Mouse (Mus musculus): ENCODE measurements around the gene Klhl3.

Klhl3 gene

DNA sequence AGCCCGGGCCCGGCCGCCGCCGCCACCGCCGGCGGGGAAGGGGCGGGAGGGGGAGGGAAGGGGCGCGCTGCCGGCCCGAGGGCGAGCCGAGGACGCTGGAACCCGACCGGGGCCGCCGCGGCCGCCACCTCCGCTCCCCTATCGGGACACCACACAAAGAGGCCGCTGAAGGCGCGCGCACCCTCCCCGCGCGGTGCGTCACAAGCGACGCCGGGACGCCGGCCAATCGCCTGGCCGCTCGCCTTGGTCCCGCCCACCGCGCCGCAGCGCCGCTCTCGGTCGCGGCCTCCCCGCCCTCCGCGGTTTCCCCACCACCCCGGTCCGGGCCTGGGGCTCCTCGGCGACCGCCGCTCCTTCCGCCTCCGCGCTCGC is 15.0 kb upstream of the Klhl3 start, which contains the start of gene Hnrnpa0:
Gene Hnrnpa0, minus strand, starts transcription at position 161 of the 372 bp plus-strand sequence.
- TF ChIP-seq NANOG (IDR thresholded peaks at IDR 0.05; ENCODE audit: borderline replicate concordance, low read length), result no peak
- TF ChIP-seq POU5F1 (IDR thresholded peaks at IDR 0.05; ENCODE audit: borderline replicate concordance, low read length), result no peak
- TF ChIP-seq CTCF (conservative IDR thresholded peaks at IDR 0.05; ENCODE audit: low read length), result no peak
- no peaks in the 10 kb centered on the region for H3K9me3 ChIP-seq (ENCODE audit: low read length)
- peak within 1 kb of the TSS; percentile 91 for H3K4me3 ChIP-seq (replicated peaks; ENCODE audit: low read length)
- peaks cover 47% of the 10 kb centered on the region for H3K4me1 ChIP-seq (replicated peaks; ENCODE audit: low read depth, low read length)
- no peaks in the 10 kb centered on the region for H3K27me3 ChIP-seq (ENCODE audit: insufficient read depth, low read length)
- peaks cover 23% of the 10 kb centered on the region for H3K36me3 ChIP-seq (ENCODE audit: insufficient read depth, low read length)

DNA sequence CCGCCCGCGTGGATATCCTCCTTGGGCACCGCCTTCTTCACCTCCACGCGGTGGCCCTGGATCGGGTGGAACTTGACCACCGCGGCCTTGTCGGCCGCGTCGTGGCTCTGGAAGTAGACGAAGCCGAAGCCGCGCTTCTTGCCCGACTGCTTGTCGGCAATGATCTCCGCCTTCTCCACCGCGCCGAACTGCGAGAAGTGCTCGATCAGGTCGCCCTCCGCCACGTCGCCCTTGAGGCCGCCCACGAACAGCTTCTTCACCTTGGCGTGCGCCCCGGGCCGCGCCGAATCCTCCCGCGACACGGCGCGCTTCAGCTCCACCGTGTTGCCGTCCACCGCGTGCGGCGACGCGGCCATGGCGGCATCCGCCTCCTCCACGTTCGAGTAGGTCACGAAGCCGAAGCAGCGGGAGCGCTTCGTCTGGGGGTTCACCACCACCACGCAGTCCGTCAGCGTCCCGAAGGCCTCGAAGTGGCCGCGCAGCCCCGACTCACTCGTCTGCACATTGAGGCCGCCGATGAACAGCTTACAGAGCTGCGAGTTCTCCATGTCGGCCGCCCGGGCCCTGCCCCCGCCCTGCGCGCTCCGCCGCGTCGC is 14.5 kb upstream of the Klhl3 start:
- no peaks in the 10 kb centered on the region for H3K27me3 ChIP-seq (ENCODE audit: insufficient read depth, low read length)
- H3K4me3 ChIP-seq (replicated peaks; ENCODE audit: low read length), result peak overlapping the region; percentile 91
- H3K4me1 ChIP-seq (replicated peaks; ENCODE audit: low read depth, low read length), result peaks cover 47% of the 10 kb centered on the region
- no peak for TF ChIP-seq NANOG (IDR thresholded peaks at IDR 0.05; ENCODE audit: borderline replicate concordance, low read length)
- no peak for TF ChIP-seq POU5F1 (IDR thresholded peaks at IDR 0.05; ENCODE audit: borderline replicate concordance, low read length)
- no peak for TF ChIP-seq CTCF (conservative IDR thresholded peaks at IDR 0.05; ENCODE audit: low read length)
- H3K9me3 ChIP-seq (ENCODE audit: low read length), result no peaks in the 10 kb centered on the region
- peaks cover 23% of the 10 kb centered on the region for H3K36me3 ChIP-seq (ENCODE audit: insufficient read depth, low read length)

DNA sequence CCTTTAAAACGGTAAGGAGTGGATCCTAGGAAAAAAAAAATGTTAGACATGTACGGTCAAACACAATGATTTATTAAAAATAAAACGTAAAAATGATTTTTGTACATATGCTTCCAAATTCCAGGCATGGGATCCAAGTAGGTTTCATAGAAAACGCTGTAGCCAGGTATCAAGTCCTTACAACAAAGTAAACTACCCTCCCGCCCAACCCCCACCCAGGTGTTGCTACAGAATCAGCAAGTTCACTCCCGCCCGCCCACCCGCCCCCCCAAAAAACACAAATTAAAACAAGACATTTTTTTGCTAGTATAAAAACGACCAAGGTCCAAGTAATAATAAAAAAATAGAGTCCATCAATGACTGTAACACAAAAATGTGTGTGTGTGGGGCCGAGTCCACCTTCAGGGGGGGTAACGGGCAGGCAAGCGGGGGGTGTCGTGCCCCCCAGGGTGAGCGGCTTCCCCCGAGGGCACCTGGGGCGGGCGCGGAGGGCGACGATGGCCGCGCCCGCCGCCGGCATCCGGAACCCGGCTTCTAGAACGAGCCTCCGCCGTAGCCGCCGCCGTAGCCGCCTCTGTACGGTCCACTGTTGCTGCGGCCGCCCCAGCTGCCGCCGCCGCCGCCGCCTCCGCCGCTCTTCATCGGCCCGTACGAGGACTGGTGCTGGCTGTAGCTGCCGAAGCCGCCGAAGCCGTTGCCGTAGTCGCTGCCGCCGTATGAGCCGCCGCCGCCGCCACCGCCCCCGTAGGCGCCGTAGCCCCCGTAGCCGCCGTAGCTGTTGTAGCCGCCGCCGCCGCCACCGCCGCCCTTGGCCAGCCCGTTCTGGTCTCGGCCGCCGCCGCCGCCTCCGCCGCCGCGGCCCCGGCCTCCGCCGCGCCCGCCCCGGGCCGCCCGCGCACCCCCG is 13.7 kb upstream of the Klhl3 start:
- peaks cover 47% of the 10 kb centered on the region for H3K4me1 ChIP-seq (replicated peaks; ENCODE audit: low read depth, low read length)
- H3K9me3 ChIP-seq (ENCODE audit: low read length), result no peaks in the 10 kb centered on the region
- no peak for TF ChIP-seq CTCF (conservative IDR thresholded peaks at IDR 0.05; ENCODE audit: low read length)
- TF ChIP-seq NANOG (IDR thresholded peaks at IDR 0.05; ENCODE audit: borderline replicate concordance, low read length), result no peak
- no peak for TF ChIP-seq POU5F1 (IDR thresholded peaks at IDR 0.05; ENCODE audit: borderline replicate concordance, low read length)
- no peaks in the 10 kb centered on the region for H3K27me3 ChIP-seq (ENCODE audit: insufficient read depth, low read length)
- H3K36me3 ChIP-seq (ENCODE audit: insufficient read depth, low read length), result peaks cover 23% of the 10 kb centered on the region
- peak overlapping the region; percentile 91 for H3K4me3 ChIP-seq (replicated peaks; ENCODE audit: low read length)

DNA sequence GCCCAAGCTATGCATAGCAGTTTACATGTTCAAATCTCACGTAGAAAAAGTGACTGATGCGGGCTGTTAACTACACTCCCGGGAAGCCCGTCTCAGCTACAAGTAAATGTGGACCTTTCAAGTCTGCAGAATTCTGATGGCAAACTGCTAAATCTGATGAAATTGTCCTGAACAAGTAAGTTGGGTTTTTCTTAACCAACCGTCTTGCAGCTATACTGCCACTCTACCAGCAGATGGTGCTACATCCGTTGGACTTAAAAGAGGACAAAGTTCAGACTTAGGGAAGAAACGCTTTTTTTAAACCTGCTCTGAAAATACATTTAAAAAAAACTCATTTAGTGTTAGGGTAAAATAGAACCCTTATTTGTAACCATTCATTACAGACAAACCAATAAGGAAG is 12.7 kb upstream of the Klhl3 start:
- H3K9me3 ChIP-seq (ENCODE audit: low read length), result no peaks in the 10 kb centered on the region
- no peak for TF ChIP-seq POU5F1 (IDR thresholded peaks at IDR 0.05; ENCODE audit: borderline replicate concordance, low read length)
- peak; percentile 90 for TF ChIP-seq CTCF (conservative IDR thresholded peaks at IDR 0.05; ENCODE audit: low read length)
- peaks cover 23% of the 10 kb centered on the region for H3K36me3 ChIP-seq (ENCODE audit: insufficient read depth, low read length)
- peak overlapping the region; percentile 67 for H3K4me3 ChIP-seq (replicated peaks; ENCODE audit: low read length)
- no peaks in the 10 kb centered on the region for H3K27me3 ChIP-seq (ENCODE audit: insufficient read depth, low read length)
- H3K4me1 ChIP-seq (replicated peaks; ENCODE audit: low read depth, low read length), result peaks cover 38% of the 10 kb centered on the region

DNA sequence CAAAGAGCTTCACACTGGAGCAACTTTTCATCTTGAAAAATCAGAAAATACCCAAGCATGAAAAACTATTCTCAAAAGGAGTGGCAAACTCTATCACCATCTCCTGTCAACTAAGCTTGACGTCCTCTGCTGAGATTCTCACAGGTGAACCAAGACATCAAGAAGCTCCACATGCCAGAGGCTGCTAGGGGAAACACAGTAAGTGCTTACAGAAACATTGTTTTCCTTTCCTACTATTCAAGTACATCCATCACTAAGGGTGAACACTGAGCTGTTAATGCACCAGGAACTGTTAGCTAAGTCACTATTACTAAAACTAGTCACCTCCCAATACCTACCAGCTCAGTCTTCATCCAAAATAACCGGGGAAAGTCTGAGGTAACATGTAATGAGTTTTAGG is 11.6 kb upstream of the Klhl3 start:
- H3K4me3 ChIP-seq (replicated peaks; ENCODE audit: low read length), result no peak overlapping the region
- TF ChIP-seq CTCF (conservative IDR thresholded peaks at IDR 0.05; ENCODE audit: low read length), result no peak
- TF ChIP-seq POU5F1 (IDR thresholded peaks at IDR 0.05; ENCODE audit: borderline replicate concordance, low read length), result no peak
- TF ChIP-seq NANOG (IDR thresholded peaks at IDR 0.05; ENCODE audit: borderline replicate concordance, low read length), result no peak
- H3K27me3 ChIP-seq (ENCODE audit: insufficient read depth, low read length), result no peaks in the 10 kb centered on the region
- no peaks in the 10 kb centered on the region for H3K9me3 ChIP-seq (ENCODE audit: low read length)
- peaks cover 23% of the 10 kb centered on the region for H3K36me3 ChIP-seq (ENCODE audit: insufficient read depth, low read length)
- peaks cover 29% of the 10 kb centered on the region for H3K4me1 ChIP-seq (replicated peaks; ENCODE audit: low read depth, low read length)

DNA sequence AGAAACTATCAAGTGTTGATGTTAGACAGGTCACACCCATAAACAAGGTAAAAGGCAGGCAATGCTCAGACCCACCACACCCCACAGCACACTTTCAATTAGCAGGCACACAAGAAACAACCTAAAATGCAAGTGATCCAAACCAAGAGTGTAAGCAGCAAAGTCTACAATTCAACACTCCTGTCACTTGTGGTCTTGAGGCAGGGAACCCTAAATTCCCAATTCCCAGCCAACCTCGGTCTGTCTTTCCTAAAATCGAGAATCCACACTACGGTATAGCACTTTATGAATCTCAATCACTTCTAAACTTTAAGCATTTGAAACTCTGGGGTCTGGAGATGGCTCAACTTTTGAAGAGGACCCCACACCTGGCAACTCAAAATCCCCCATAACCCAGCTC is 10.9 kb upstream of the Klhl3 start:
- Histone ChIP-seq H3K9me3 (ENCODE audit: low read length) (no peaks in the 10 kb centered on the region), H3K36me3 (ENCODE audit: insufficient read depth, low read length) (peaks cover 23% of the 10 kb centered on the region), H3K27me3 (ENCODE audit: insufficient read depth, low read length) (no peaks in the 10 kb centered on the region), H3K4me1 (replicated peaks; ENCODE audit: low read depth, low read length) (peaks cover 23% of the 10 kb centered on the region), H3K4me3 (replicated peaks; ENCODE audit: low read length) (no peak overlapping the region)
- TF ChIP-seq CTCF (conservative IDR thresholded peaks at IDR 0.05; ENCODE audit: low read length) (no peak), NANOG (IDR thresholded peaks at IDR 0.05; ENCODE audit: borderline replicate concordance, low read length) (no peak), POU5F1 (IDR thresholded peaks at IDR 0.05; ENCODE audit: borderline replicate concordance, low read length) (no peak)

DNA sequence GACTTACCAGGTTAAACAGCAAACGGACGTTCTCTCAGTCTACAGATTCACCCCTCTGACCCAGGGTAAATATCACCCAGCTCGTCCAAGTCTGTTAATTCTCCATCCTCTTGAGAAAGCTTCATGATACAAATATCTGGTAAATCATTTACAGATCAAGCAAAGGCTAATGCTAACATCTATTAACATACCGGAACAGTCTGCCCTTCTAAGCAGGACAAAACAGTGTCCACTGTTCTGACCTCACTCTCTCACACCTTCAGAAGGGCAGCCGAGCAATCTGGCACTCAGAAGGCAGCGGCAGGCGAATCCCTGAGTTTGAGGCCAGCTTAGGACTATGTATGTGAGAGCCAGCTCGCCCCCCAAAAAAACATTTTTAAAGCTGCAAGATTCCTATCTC is 10.0 kb upstream of the Klhl3 start:
- Histone ChIP-seq H3K9me3 (ENCODE audit: low read length) (no peaks in the 10 kb centered on the region), H3K4me3 (replicated peaks; ENCODE audit: low read length) (no peak overlapping the region), H3K36me3 (ENCODE audit: insufficient read depth, low read length) (peaks cover 23% of the 10 kb centered on the region), H3K27me3 (ENCODE audit: insufficient read depth, low read length) (no peaks in the 10 kb centered on the region), H3K4me1 (replicated peaks; ENCODE audit: low read depth, low read length) (peaks cover 23% of the 10 kb centered on the region)
- TF ChIP-seq CTCF (conservative IDR thresholded peaks at IDR 0.05; ENCODE audit: low read length) (no peak), NANOG (IDR thresholded peaks at IDR 0.05; ENCODE audit: borderline replicate concordance, low read length) (no peak), POU5F1 (IDR thresholded peaks at IDR 0.05; ENCODE audit: borderline replicate concordance, low read length) (no peak)

DNA sequence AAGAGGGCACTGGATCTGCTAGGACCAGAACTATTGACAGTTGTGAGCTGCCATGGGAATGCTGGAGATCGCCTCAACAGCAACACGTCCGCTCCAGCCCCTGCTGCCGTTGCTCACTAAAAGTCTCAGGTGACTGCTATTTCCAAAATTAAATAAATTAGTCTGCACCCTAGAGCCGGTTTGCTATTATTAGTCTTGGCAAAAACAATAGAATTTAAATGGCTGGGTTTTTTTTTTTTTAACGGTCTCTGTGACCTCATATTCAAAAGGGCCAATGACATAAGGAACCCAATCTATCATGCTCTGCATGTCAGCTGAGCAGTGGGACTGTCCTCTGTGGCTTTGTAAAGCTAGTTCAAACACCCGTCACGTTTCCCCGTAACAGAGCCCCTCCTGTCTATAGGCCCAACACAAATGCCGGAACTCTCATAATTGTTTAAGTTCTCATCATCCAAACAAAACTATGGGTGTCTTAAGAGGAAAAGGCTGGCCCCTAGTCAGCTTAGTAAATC is 9.4 kb upstream of the Klhl3 start:
- Histone ChIP-seq H3K9me3 (ENCODE audit: low read length) (no peaks in the 10 kb centered on the region), H3K27me3 (ENCODE audit: insufficient read depth, low read length) (no peaks in the 10 kb centered on the region), H3K4me3 (replicated peaks; ENCODE audit: low read length) (no peak overlapping the region), H3K4me1 (replicated peaks; ENCODE audit: low read depth, low read length) (peaks cover 27% of the 10 kb centered on the region), H3K36me3 (ENCODE audit: insufficient read depth, low read length) (peaks cover 23% of the 10 kb centered on the region)
- TF ChIP-seq NANOG (IDR thresholded peaks at IDR 0.05; ENCODE audit: borderline replicate concordance, low read length) (no peak), POU5F1 (IDR thresholded peaks at IDR 0.05; ENCODE audit: borderline replicate concordance, low read length) (no peak), CTCF (conservative IDR thresholded peaks at IDR 0.05; ENCODE audit: low read length) (no peak)

Measured in E14TG2a.4 (cell line).